Mouse (Mus musculus) lung, embryonic 16.5 days (tissue): ENCODE measurements around the gene Foxf2. TPM values are rescaled to one million over a fixed set of nuclear protein-coding genes. Genes with fewer than 3 reads are reported as not detected.

Experiments
- ATAC-seq: fragments of 200-750 bp; cut with Nextera tagmentation; 2 replicates; pipeline ENCODE4 v1.8.0; 2017; ENCODE audit warnings: low read depth, mild to moderate bottlenecking, moderate library complexity
- H3K27ac ChIP-seq: fragments of 300-500 bp; sonication (generic); 2 replicates; pipeline ENCODE4 v1.5.1; 2014; ENCODE audit warnings: mild to moderate bottlenecking, control low read depth, low read length
- H3K27me3 ChIP-seq: fragments of 300-500 bp; sonication (generic); 2 replicates; pipeline ENCODE4 v1.6.1; 2014; ENCODE audit warnings: low read depth, low read length, mixed read lengths; ENCODE audit not compliant: control insufficient read depth, insufficient read depth
- H3K36me3 ChIP-seq: fragments of 300-500 bp; sonication (generic); 2 replicates; pipeline ENCODE4 v1.6.1; 2014; ENCODE audit warnings: low read length; ENCODE audit not compliant: control insufficient read depth, insufficient read depth
- H3K4me1 ChIP-seq: fragments of 300-500 bp; sonication (generic); replicated peaks from 2 replicates; pipeline ENCODE4 v1.6.1; 2014; ENCODE audit warnings: low read length, mixed read lengths; ENCODE audit not compliant: control insufficient read depth, insufficient read depth
- H3K4me2 ChIP-seq: fragments of 300-500 bp; sonication (generic); 2 replicates; pipeline ENCODE4 v1.6.1; 2014; ENCODE audit warnings: low read depth, low read length, control low read depth
- H3K4me3 ChIP-seq: fragments of 300-500 bp; sonication (generic); 2 replicates; pipeline ENCODE4 v1.5.1; 2014; ENCODE audit warnings: mild to moderate bottlenecking, low read length, control low read depth
- H3K9ac ChIP-seq: fragments of 300-500 bp; sonication (generic); 2 replicates; pipeline ENCODE4 v1.6.1; 2014; ENCODE audit warnings: low read length, control low read depth
- H3K9me3 ChIP-seq: fragments of 300-500 bp; sonication (generic); 2 replicates; pipeline ENCODE4 v1.6.1; 2016; ENCODE audit warnings: low read length; ENCODE audit not compliant: control insufficient read depth
- WGBS: fragments of 180-500 bp; shearing (Covaris S2); extraction: QIAGEN DNeasy Blood & Tissue Kit; methylation state at CpG from one replicate; pipeline ENCODE4 v1.1.7; 2014; 5-methylcytosine and 5-hydroxymethylcytosine counted together
- microRNA-seq: library from miRNA; unstranded; fragments of <30 nt; microRNA quantifications from one replicate; pipeline ENCODE4, GENCODE M21; 2016
- polyA plus RNA-seq: library from polyadenylated mRNA; unstranded; fragments of >200 nt; fragmentation: Nextera tagmentation; extraction: Ambion mirVana; gene quantifications from 2 replicates; pipeline ENCODE4 v1.2.1, GENCODE M21; 2015

Gene Foxf2
- polyA plus RNA-seq, 1 experiment from 2014 or later = 22.9 TPM

DNA sequence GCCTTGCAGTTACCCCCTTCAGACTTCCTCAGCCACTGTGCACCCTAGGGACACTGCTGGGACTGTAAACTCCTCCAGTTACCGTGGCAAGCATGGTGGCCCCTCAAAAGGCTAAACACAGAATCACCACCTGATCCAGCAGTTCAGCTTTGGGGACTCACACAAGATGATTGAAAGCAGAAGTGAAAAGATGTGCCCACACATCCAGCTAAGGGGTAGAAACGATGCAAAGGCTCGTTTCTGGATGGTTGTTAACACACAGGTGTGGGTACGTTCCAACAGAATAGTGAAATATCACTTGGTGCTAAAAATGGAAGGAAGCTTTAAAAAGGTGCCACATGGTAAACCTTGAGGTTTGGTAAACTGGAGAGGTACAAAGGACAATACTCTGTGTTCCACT lies 32.6 kb downstream of the Foxf2 start:
- Histone ChIP-seq H3K27ac (no peak overlapping the region), H3K4me2 (no peak overlapping the region), H3K9me3 (no peaks in the 10 kb centered on the region), H3K9ac (no peak overlapping the region), H3K27me3 (no peaks in the 10 kb centered on the region; the same call in 1 of the 2 replicates), H3K36me3 (no peaks in the 10 kb centered on the region), H3K4me3 (no peak overlapping the region), H3K4me1 (peaks cover 5% of the 10 kb centered on the region; the same call in 1 of the 2 replicates)
- 88% methylated on average over 4 of the region's 4 CpGs for WGBS
- no peak for ATAC-seq

DNA sequence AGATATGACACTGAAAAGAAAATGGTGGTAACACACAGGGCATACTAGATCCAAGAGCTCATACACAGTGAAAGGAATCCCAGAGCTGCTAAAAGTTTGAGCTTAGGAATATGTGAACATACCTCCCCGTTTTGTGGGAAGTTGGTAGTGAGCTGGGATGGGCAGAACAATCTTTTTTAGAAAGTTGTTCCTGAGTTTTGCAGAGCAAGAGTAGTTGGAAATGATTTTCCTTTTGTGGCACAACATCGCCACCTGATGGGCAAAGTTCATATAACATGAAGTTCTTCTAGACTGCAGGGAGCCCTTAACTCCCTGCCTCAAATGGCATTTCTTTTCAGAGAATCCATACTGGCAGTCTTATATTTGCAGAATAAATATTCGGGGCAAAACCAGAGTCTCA lies 33.3 kb downstream of the Foxf2 start:
- no peak overlapping the region for H3K4me3 ChIP-seq
- H3K27me3 ChIP-seq = no peaks in the 10 kb centered on the region; the same call in 1 of the 2 replicates
- H3K4me2 ChIP-seq = no peak overlapping the region
- H3K9me3 ChIP-seq = no peaks in the 10 kb centered on the region
- H3K27ac ChIP-seq = no peak overlapping the region
- 2% methylated on average over 3 of the region's 3 CpGs for WGBS
- no peaks in the 10 kb centered on the region for H3K36me3 ChIP-seq
- no peak overlapping the region for H3K9ac ChIP-seq
- ATAC-seq = peak; percentile 42; the same call in 1 of the 2 replicates
- H3K4me1 ChIP-seq = peaks cover 5% of the 10 kb centered on the region; the same call in 1 of the 2 replicates

DNA sequence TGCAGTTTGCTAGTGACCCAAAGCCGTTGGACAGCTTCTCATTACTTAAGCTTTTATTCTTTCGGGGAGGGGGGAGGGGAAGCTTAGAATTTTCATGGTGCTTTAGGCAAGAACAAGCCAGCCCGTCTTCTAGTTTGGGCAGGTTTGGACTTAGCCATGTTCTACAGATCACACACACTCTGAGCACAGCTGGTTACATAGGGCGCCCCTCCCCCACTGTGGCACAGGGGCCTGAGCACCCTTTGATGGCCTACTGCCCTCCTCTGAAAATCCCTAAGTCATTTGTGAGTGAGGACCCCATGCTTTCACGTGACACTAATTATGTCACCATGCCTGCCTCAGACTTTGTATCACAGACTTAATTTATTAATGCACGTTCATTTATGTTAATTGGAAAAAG lies 35.6 kb downstream of the Foxf2 start:
- 61% methylated on average over 6 of the region's 6 CpGs for WGBS
- Histone ChIP-seq H3K9me3 (no peaks in the 10 kb centered on the region), H3K4me3 (no peak overlapping the region), H3K4me2 (no peak overlapping the region), H3K27me3 (no peaks in the 10 kb centered on the region; the same call in 1 of the 2 replicates), H3K36me3 (no peaks in the 10 kb centered on the region), H3K9ac (no peak overlapping the region), H3K27ac (no peak overlapping the region), H3K4me1 (no peaks in the 10 kb centered on the region; the same call in 1 of the 2 replicates)
- no peak for ATAC-seq

- Histone ChIP-seq H3K4me1 (peaks cover 4% of the 10 kb centered on the region; the same call in 1 of the 2 replicates), H3K4me2 (no peak overlapping the region), H3K4me3 (no peak overlapping the region), H3K27ac (no peak overlapping the region), H3K9me3 (no peaks in the 10 kb centered on the region), H3K27me3 (no peaks in the 10 kb centered on the region), H3K9ac (no peak overlapping the region), H3K36me3 (no peaks in the 10 kb centered on the region)
- 73% methylated on average over 6 of the region's 6 CpGs for WGBS
- ATAC-seq = no peak
These were observed 39.8 kb downstream of the Foxf2 start for GRCm38 (mm10) chr13:31665376-31665775.

GRCm38 (mm10) chr13:31667919-31668524 lies 42.4 kb downstream of the Foxf2 start:
- Histone ChIP-seq H3K4me2 (no peak overlapping the region), H3K9ac (no peak overlapping the region), H3K4me1 (peaks cover 4% of the 10 kb centered on the region; the same call in 1 of the 2 replicates), H3K36me3 (no peaks in the 10 kb centered on the region), H3K9me3 (no peaks in the 10 kb centered on the region), H3K27ac (no peak overlapping the region), H3K4me3 (no peak overlapping the region), H3K27me3 (no peaks in the 10 kb centered on the region)
- peak; percentile 90 for ATAC-seq
- 34% methylated on average over 6 of the region's 6 CpGs for WGBS

DNA sequence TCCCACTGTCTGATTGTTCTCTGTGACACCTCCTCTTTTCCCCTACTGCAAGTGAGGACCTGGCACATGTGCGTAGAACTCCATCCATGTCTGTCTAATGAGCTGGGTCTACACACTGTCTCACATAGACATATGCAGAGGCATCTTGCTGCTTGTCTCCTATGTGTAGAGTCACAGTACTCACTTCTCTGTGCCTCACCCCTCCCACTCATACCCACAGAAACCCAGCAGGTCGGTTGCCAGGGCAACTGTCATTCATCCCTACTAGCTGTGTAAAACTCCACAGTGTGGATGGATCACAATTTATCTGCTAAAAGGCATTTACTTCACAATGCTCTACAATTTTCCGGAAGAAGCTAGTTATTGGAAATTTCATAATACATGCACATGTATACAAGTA lies 46.5 kb downstream of the Foxf2 start:
- Histone ChIP-seq H3K4me3 (no peak overlapping the region), H3K4me2 (no peak overlapping the region), H3K9ac (no peak overlapping the region), H3K27ac (no peak overlapping the region), H3K27me3 (no peaks in the 10 kb centered on the region), H3K4me1 (peaks cover 4% of the 10 kb centered on the region; the same call in 1 of the 2 replicates), H3K9me3 (no peaks in the 10 kb centered on the region), H3K36me3 (no peaks in the 10 kb centered on the region)
- WGBS = 79% methylated on average over 3 of the region's 3 CpGs
- ATAC-seq = no peak

Small RNA genes within 50 kb of the gene (microRNA-seq; reads per million reads assigned to microRNA genes)
- not detected for gene Gm27516

Other genes starting within 250 kb of the Foxf2 start
- 0.79 and 0.88 TPM in 2 replicates for gene Foxq1, start 69.7 kb upstream of the Foxf2 start, polyA plus RNA-seq
- not detected in 2 replicates for gene A530084C06Rik, start 66.5 kb upstream of the Foxf2 start, polyA plus RNA-seq
- 0.24 and 0.30 TPM in 2 replicates for gene Foxc1, start 180.8 kb downstream of the Foxf2 start, polyA plus RNA-seq